13 mouse cellular contexts compared by ENCODE assay signal in the genomic region with DNA sequence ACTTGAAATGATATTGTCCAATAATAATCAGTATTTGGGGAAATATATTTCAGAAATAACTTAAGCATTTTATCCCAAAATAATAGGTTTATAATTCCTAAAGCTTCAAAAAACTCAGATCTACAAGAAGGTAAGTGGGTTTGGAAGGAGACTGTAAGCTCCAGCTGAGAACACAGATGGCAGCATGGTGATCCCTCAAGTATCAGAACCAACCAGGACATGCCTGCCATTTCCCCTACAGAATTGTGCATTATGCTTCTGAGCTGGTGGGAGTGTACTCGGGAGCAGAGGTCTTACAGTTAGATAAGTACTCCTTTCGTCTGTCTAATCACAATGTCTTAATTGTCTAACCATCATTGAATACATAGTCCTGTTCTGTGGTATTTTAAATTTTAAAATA.
"Had no signal": no experiment of that assay in that cellular context is flagged by ENCODE, and none has a peak within 500 bp of the region (broad histone marks: within the 10 kb centered on the region; RNA-seq: fewer than 3 reads in every experiment).

No protein-coding gene starts in this region.

- ATAC-seq: midbrain, embryonic 16.5 days had no signal

- DNase-seq: lung, embryonic 14.5 days; lung, postnatal 10 days; lung, postnatal 4 days; midbrain, embryonic 14.5 days; retina, postnatal 1 day; right cerebral cortex, adult 18-20 months; right cerebral cortex, postnatal 25 days; right cerebral cortex, postnatal 4 days; spleen, adult 18-20 months; thymus, adult 18-20 months; thymus, postnatal 14 days; thymus, postnatal 36 days had no signal
